Mouse (Mus musculus) E14TG2a.4 (cell line): ENCODE results near the gene Dcaf6.

Source experiments
- CTCF ChIP-seq: conservative IDR thresholded peaks from 2 replicates; pipeline ENCODE4 v1.5.1; 2014; ENCODE audit warnings: low read length
- POU5F1 ChIP-seq: IDR thresholded peaks from 2 replicates; pipeline ENCODE4 v1.6.1; 2014; ENCODE audit warnings: low read length, borderline replicate concordance

DNA sequence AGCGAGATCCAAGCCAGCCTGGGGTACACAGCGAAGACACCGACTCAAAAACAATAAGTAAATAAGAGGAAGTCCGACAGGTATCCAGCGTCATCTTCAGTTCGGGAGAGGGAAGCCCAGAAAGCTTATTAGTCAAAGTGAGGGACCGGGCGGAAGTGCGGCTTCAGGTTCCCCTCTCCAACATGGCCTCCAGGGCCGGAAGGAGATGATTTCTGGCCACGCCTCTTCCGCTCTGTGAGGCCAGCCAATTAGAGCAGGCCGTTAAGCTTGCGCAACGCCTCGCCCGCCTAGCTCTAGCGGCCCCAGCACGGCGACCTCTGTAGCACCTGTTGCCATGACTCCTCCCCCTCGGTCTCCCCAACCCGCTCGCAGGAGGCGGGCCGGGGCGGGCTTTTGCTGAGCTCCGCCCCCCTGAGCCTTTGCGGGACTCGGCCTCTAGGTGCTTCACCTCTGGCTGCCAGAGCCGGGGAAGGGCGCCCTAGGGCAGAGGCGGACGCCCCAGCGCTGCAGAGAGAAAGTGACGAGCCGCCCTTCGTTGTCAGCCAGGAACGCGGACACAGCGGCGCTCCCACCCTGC, 614 bp upstream of the Dcaf6 start:
- no peak for TF ChIP-seq CTCF
- no peak for TF ChIP-seq POU5F1
